Mouse (Mus musculus) cerebellum, adult 2 months (tissue): ENCODE results near the gene Pecam1. TPM values are rescaled to one million over a fixed set of nuclear protein-coding genes. Genes with fewer than 3 reads are reported as not detected.

Experiments
- DNase-seq, 2 experiments: peaks; one replicate each; pipeline ENCODE4 v3.0.0; 2021
- H3K27ac ChIP-seq: fragments of 200-500 bp; 2 replicates; pipeline ENCODE4 v1.5.1; 2012; ENCODE audit warnings: low read length, control low read depth, inconsistent platforms; ENCODE audit not compliant: insufficient read depth
- H3K27me3 ChIP-seq: fragments of 200-500 bp; 2 replicates; pipeline ENCODE4 v1.6.1; 2012; ENCODE audit warnings: inconsistent platforms, mild to moderate bottlenecking, low read length, moderate library complexity; ENCODE audit not compliant: control insufficient read depth, insufficient read depth
- H3K4me1 ChIP-seq: fragments of 200-500 bp; 2 replicates; pipeline ENCODE4 v1.6.1; 2011; ENCODE audit warnings: low read length; ENCODE audit not compliant: control insufficient read depth, insufficient read depth
- H3K4me3 ChIP-seq: fragments of 200-500 bp; replicated peaks from 2 replicates; pipeline ENCODE3; 2011; ENCODE audit warnings: mild to moderate bottlenecking, low read depth, low read length, control low read depth; ENCODE audit not compliant: insufficient read depth
- CTCF ChIP-seq: fragments of 200-500 bp; IDR thresholded peaks from 2 replicates; pipeline ENCODE4 v1.5.1; 2011; ENCODE audit warnings: low read depth, mild to moderate bottlenecking, control low read depth, low read length, moderate library complexity, borderline replicate concordance; ENCODE audit not compliant: insufficient read depth
- POLR2A ChIP-seq: fragments of 200-500 bp; IDR thresholded peaks from 2 replicates; pipeline ENCODE4 v1.6.1; 2011; ENCODE audit warnings: low read length, control low read depth, borderline replicate concordance; ENCODE audit not compliant: insufficient read depth
- WGBS: fragments of 180-500 bp; shearing (Covaris S2); methylation state at CpG from one replicate; pipeline ENCODE4 v1.1.7; 2018; 5-methylcytosine and 5-hydroxymethylcytosine counted together
- polyA plus RNA-seq: library from polyadenylated mRNA; depleted of rRNA; stranded (reverse); fragments of >200 nt; gene quantifications from 2 replicates; pipeline ENCODE4 v1.2.3, GENCODE M21; 2012

Pecam1 gene
- polyA plus RNA-seq, 1 experiment = 16.2 TPM

GRCm38 (mm10) chr11:106778589-106779387 lies 28.4 kb upstream of the Pecam1 start:
- H3K4me1 ChIP-seq = peaks cover 5% of the 10 kb centered on the region; the same call in 1 of the 2 replicates
- no peak for DNase-seq
- H3K4me3 ChIP-seq = peak overlapping the region; percentile 61
- 2% methylated on average over 39 of the region's 39 CpGs for WGBS
- peak overlapping the region; percentile 58 for H3K27ac ChIP-seq
- TF ChIP-seq CTCF (no peak), POLR2A (no peak)
- H3K27me3 ChIP-seq = no peaks in the 10 kb centered on the region

GRCm38 (mm10) chr11:106778132-106778531 lies 27.7 kb upstream of the Pecam1 start:
- peak overlapping the region; percentile 26 for H3K4me3 ChIP-seq
- 87% methylated on average over 7 of the region's 7 CpGs for WGBS
- DNase-seq = no peak
- no peak overlapping the region for H3K27ac ChIP-seq
- no peaks in the 10 kb centered on the region for H3K27me3 ChIP-seq
- TF ChIP-seq CTCF = no peak
- TF ChIP-seq POLR2A = no peak
- peaks cover 5% of the 10 kb centered on the region; the same call in 1 of the 2 replicates for H3K4me1 ChIP-seq

GRCm38 (mm10) chr11:106777395-106777794 lies 27.0 kb upstream of the Pecam1 start:
- Histone ChIP-seq H3K4me1 (peaks cover 5% of the 10 kb centered on the region; the same call in 1 of the 2 replicates), H3K27me3 (no peaks in the 10 kb centered on the region), H3K4me3 (peak overlapping the region; percentile 12), H3K27ac (no peak overlapping the region)
- no peak for DNase-seq
- WGBS = 64% methylated on average over 3 of the region's 3 CpGs
- TF ChIP-seq CTCF = no peak
- no peak for TF ChIP-seq POLR2A

GRCm38 (mm10) chr11:106776960-106777359 lies 26.5 kb upstream of the Pecam1 start:
- no peak overlapping the region for H3K27ac ChIP-seq
- TF ChIP-seq CTCF (no peak), POLR2A (no peak)
- peaks cover 5% of the 10 kb centered on the region; the same call in 1 of the 2 replicates for H3K4me1 ChIP-seq
- no peaks in the 10 kb centered on the region for H3K27me3 ChIP-seq
- WGBS = 91% methylated on average over 4 of the region's 4 CpGs
- no peak overlapping the region for H3K4me3 ChIP-seq
- no peak for DNase-seq

GRCm38 (mm10) chr11:106773061-106773460 lies 22.6 kb upstream of the Pecam1 start:
- DNase-seq = no peak
- Histone ChIP-seq H3K27ac (no peak overlapping the region), H3K4me3 (no peak overlapping the region), H3K27me3 (no peaks in the 10 kb centered on the region), H3K4me1 (no peaks in the 10 kb centered on the region)
- TF ChIP-seq CTCF (no peak), POLR2A (no peak)
- 87% methylated on average over 9 of the region's 9 CpGs for WGBS

GRCm38 (mm10) chr11:106770195-106770974 lies 20.0 kb upstream of the Pecam1 start:
- no peak overlapping the region for H3K4me3 ChIP-seq
- no peak for TF ChIP-seq POLR2A
- peak; percentile 15; the same call in 1 of the 2 replicates for TF ChIP-seq CTCF
- H3K27me3 ChIP-seq = no peaks in the 10 kb centered on the region
- H3K27ac ChIP-seq = no peak overlapping the region
- no peaks in the 10 kb centered on the region for H3K4me1 ChIP-seq
- WGBS = 97% methylated on average over 9 of the region's 9 CpGs
- DNase-seq = peak in 1 of 2 experiments; percentile 6

GRCm38 (mm10) chr11:106767516-106767915 lies 17.1 kb upstream of the Pecam1 start:
- Histone ChIP-seq H3K27ac (no peak overlapping the region), H3K4me3 (no peak overlapping the region), H3K27me3 (no peaks in the 10 kb centered on the region), H3K4me1 (no peaks in the 10 kb centered on the region)
- WGBS = 93% methylated on average over 4 of the region's 4 CpGs
- DNase-seq = no peak
- TF ChIP-seq CTCF (no peak), POLR2A (no peak)

- no peak for TF ChIP-seq CTCF
- no peak for TF ChIP-seq POLR2A
- no peak for DNase-seq
- Histone ChIP-seq H3K4me3 (no peak overlapping the region), H3K27me3 (no peaks in the 10 kb centered on the region), H3K4me1 (no peaks in the 10 kb centered on the region), H3K27ac (no peak overlapping the region)
- 85% methylated on average over 4 of the region's 4 CpGs for WGBS
Observed at GRCm38 (mm10) chr11:106766611-106767162, 16.3 kb upstream of the Pecam1 start.
